Mouse (Mus musculus) left cerebral cortex, adult 2 months (tissue): Measurements from ENCODE around the gene Tekt2. TPM values are rescaled to one million over a fixed set of nuclear protein-coding genes. Genes with fewer than 3 reads are reported as not detected.

Experiments used
- DNase-seq, 2 experiments: peaks; one replicate each; pipeline ENCODE4 v3.0.0; 2021 to 2022; ENCODE audit warnings: low spot score in 2 of 2, mixed read lengths in 1 of 2; ENCODE audit errors: extremely low spot score in 1 of 2
- H3K27ac ChIP-seq: fragments of 200-600 bp; 2 replicates; pipeline ENCODE4 v1.8.1; 2022
- H3K4me3 ChIP-seq: fragments of 200-600 bp; 2 replicates; pipeline ENCODE4 v1.8.1; 2022
- CTCF ChIP-seq: fragments of 200-600 bp; IDR thresholded peaks from 2 replicates; pipeline ENCODE4 v1.8.1; 2022; ENCODE audit warnings: antibody characterized with exemption, mild to moderate bottlenecking, moderate library complexity
- intact Hi-C: fragments of 180-260 bp; cut with DNase I; formaldehyde crosslinking; loops from one replicate; pipeline ENCODE4 v1.15.1; 2025
- total RNA-seq, 2 experiments: library from RNA; stranded (reverse); gene quantifications; 2 replicates each; pipeline ENCODE4 v1.2.3; 2021

Tekt2 gene
- total RNA-seq, 2 experiments from 2014 or later: 1.5 to 1.6 TPM

DNA sequence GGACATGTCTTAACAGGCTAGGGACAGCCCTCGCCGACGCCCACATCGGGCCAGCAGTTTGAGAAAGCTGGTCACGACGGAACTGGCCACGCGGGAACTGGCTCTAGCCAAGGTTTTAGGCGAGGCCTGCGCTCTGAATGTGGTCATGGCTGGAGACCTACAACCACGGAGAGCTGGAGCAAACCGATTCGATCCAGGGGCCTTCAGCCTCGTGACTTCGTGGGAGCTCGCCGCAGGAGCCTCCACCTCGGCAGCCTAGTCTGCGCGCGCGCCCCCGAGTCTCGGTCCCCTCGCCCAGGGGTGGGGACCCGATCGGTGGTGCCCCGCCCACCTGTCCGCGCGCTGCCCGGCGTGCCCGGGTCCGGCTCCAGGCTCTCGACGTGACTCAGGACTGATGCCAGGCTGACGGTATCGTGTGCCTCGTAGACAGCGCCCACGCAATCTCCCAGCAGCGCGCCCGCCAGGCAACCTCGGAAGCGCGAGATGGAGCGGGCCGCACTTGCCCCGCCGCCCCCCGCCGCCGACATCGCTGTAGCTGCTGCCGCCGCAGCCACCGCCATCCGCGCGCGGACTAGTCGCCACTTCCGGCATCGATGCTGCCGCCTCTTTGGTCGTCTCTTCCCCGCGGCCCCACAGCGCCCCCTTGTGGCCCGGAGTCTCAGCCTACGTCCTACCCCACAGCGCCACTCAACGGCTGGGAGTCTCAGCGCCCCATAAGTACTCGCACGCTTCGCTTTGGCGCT is 4.2 kb downstream of the Tekt2 start, which contains the start of gene Adprhl2:
TSS of gene Adprhl2 (minus strand) at position 593 of the 743 bp plus-strand sequence.
- peak; percentile 98 to 100 for DNase-seq
- Histone ChIP-seq H3K4me3 (peak within 1 kb of the TSS; percentile 95), H3K27ac (peak within 1 kb of the TSS; percentile 85)
- intact Hi-C loops: no loop called here
- TF ChIP-seq CTCF: peak; percentile 100

DNA sequence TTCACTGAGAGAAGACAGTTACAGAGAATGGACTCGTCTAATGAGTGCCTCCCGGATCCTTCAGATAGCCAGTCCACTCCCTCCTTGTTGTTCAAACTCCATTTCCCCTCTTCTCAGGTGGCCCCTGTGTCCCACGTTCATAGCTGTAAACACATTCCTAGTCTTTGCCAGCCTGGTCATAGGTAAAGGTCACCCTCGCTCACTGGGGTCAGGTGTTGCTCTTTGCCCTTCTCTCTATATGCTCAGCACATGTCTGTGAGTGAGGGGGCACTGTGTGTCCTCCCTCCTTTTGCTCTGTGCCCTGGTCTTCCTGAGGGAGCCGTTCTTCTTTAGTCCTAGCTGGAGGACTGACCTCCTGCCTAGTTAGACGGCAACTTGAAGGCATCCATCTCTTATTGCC is 5.7 kb downstream of the Tekt2 start:
- no peak overlapping the region for H3K4me3 ChIP-seq
- DNase-seq: no peak
- intact Hi-C loops: no loop called here
- TF ChIP-seq CTCF: no peak
- no peak overlapping the region for H3K27ac ChIP-seq

- no peak for DNase-seq
- H3K4me3 ChIP-seq: no peak overlapping the region
- no peak for TF ChIP-seq CTCF
- no peak overlapping the region for H3K27ac ChIP-seq
- intact Hi-C loops: no loop called here
These were observed 8.9 kb downstream of the Tekt2 start for GRCm38 (mm10) chr4:126316443-126317040.

DNA sequence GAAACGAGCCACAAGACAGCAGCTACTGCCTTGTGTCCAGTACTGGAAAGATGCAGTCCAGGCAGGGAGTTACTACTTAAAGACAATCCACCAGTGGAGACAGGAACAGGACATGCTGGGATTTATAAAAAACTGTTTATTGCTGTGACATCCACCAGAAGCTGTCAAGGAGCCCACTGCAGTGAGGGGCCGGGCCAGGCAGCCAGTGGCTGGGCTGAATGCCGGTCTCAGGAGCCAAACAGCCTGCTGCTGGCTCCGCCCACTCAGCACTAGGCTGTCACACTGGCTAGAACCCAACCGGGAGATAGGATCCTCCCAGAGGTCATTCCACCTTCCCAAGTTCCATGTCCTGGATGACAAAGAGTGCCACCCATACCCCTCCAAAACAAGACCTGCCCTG is 9.6 kb downstream of the Tekt2 start:
- intact Hi-C loops: no loop called here
- Histone ChIP-seq H3K4me3 (no peak overlapping the region), H3K27ac (no peak overlapping the region)
- no peak for DNase-seq
- TF ChIP-seq CTCF: no peak

DNA sequence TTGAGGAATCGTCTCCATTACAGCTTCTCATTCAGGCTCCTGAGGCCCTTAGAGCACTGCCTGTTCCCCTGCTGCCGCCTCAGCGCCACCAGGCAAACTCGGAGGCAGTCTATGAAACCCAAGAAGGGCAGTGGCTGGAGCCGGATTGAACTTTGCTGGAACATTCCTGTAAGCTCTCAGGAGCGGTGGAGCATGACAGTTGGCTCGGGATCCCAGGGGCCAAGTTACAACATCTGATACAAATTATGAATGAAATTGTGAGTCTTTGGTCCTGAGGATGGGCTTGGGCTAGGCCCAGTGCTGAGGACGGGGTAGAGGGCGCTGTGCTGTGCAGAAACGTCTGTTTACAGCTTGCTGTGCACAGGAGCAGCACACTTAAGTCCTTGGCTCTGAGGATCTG is 11.1 kb downstream of the Tekt2 start:
- no peak for TF ChIP-seq CTCF
- DNase-seq: no peak
- intact Hi-C loops: no loop called here
- Histone ChIP-seq H3K4me3 (no peak overlapping the region), H3K27ac (no peak overlapping the region)

DNA sequence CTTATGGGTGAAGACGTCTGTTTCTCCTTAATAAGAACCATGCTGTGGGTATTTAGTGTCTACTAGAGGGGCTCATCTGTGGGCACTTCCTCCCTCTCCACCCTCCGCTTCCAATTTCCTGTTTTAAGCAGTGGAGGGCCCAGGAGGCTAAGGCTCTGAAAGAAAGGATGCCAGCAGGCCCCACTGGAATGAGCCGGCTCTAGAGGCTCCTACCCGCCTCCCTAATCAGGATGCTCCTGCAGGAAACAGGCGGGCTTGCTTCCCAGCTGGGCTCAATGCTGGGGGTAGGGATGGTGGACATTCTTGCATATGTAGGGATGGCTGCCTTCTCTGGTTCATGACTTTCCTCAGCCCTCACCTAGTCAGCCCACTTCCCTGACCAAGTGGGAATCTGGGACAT is 12.3 kb downstream of the Tekt2 start:
- intact Hi-C loops: no loop called here
- Histone ChIP-seq H3K27ac (no peak overlapping the region), H3K4me3 (no peak overlapping the region)
- no peak for DNase-seq
- TF ChIP-seq CTCF: no peak

DNA sequence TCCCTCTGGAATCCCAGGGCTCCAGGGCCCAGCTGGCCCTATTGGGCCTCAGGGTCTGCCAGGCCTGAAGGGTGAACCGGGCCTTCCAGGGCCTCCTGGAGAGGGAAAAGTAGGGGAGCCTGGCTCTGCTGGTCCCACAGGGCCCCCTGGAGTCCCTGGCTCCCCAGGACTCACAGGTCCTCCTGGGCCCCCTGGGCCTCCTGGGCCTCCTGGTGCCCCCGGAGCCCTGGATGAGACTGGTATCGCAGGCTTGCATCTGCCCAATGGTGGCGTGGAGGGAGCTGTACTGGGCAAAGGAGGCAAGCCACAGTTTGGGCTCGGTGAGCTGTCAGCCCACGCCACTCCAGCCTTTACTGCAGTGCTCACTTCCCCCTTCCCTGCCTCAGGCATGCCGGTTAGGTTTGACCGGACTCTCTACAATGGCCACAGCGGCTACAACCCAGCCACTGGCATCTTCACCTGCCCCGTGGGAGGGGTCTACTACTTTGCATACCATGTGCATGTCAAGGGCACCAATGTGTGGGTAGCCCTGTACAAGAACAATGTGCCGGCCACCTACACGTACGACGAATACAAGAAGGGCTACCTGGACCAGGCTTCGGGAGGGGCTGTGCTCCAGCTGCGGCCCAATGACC is 13.8 kb downstream of the Tekt2 start:
- Histone ChIP-seq H3K27ac (no peak overlapping the region), H3K4me3 (no peak overlapping the region)
- DNase-seq: no peak
- intact Hi-C loops: loop anchor here (2.0 kb wide), 1 partner anchor 33 kb away; no protein-coding TSS in a partner anchor
- TF ChIP-seq CTCF: no peak

GRCm38 (mm10) chr4:126310344-126310743 is 15.1 kb downstream of the Tekt2 start:
- intact Hi-C loops: loop anchor here (2.0 kb wide), 1 partner anchor 32 kb away; no protein-coding TSS in a partner anchor
- no peak for DNase-seq
- no peak overlapping the region for H3K27ac ChIP-seq
- no peak for TF ChIP-seq CTCF
- no peak overlapping the region for H3K4me3 ChIP-seq

- DNase-seq: peak; percentile 77 to 83
- intact Hi-C loops: loop anchor here (2.0 to 5.0 kb wide), 3 partner anchors 31 to 223 kb away; no protein-coding TSS in a partner anchor
- peak; percentile 66 for TF ChIP-seq CTCF
- no peak overlapping the region for H3K27ac ChIP-seq
- H3K4me3 ChIP-seq: peak overlapping the region; percentile 18; the same call in 1 of the 2 replicates
These were observed 15.6 kb downstream of the Tekt2 start for GRCm38 (mm10) chr4:126309922-126310309.

DNA sequence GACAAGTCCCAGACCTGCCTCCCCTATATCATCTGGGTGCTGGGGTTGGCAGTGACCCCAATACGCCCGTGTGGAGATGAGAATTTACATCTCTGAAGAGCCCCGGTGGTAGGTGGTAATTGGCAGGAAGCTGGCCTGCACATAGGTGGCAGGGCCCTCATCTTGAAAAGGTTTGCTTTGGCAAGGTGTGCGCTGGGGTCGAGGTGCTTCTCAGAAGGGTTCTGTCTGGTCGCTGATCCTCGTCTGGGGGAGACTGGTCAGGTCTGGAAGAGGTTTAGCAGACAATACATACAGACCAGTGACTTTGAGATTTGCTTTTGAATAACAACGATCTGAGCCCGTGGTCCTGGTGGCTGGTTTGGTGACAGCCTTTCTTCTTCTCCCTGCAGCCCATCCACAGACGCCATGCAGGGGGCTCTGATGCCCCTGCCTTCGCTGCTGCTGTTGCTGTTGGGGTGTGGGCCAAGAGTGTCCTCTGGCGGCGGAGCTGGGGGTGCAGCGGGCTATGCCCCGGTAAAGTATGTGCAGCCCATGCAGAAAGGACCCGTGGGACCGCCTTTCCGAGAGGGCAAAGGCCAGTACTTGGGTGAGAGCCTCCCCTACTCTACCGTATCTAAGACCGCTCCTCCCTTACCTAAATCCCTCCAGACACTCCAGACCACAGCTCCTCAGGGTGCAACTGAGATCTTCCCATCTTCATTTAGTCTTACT is 16.1 kb downstream of the Tekt2 start:
- no peak; the same call in 1 of the 2 replicates for TF ChIP-seq CTCF

DNA sequence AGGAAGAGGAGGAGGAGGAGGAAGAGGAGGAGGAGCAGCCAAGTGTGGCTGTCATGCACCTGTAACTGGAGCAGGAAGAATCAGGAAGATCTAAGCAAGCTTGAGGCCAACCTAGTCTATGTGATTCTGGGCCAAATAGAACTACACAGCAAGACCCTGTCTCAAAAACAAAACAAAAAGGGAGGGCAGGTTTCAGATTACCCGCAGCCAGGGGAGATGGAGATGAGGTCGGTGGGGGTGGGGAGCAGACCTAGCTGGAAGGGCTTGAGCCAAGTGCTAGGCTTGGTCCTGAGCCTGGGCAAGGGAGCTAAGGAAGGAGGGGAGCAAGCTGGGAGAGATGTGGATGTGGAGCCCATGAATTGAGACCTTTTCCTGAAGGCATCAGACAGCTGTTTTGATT is 18.7 kb downstream of the Tekt2 start:
- intact Hi-C loops: loop anchor here (5.0 kb wide), 1 partner anchor 220 kb away; no protein-coding TSS in a partner anchor
- DNase-seq: no peak
- no peak for TF ChIP-seq CTCF
- Histone ChIP-seq H3K4me3 (no peak overlapping the region), H3K27ac (no peak overlapping the region)

More for the DNA sequence above, 16.1 kb downstream of the Tekt2 start:
- DNase-seq: no peak
- intact Hi-C loops: loop anchor here (2.0 to 5.0 kb wide), 2 partner anchors 83 to 222 kb away; no protein-coding TSS in a partner anchor
- Histone ChIP-seq H3K4me3 (peak overlapping the region; percentile 18; the same call in 1 of the 2 replicates), H3K27ac (no peak overlapping the region)
